Mouse (Mus musculus): ENCODE data around the gene Fbxw7.

Gene Fbxw7

GRCm38 (mm10) chr3:84955011-84955775 lies 140.1 kb downstream of the Fbxw7 start:
- DNase-seq = no peak

- peak; percentile 57 for DNase-seq
Measured at GRCm38 (mm10) chr3:84955857-84956256, 140.8 kb downstream of the Fbxw7 start.

- DNase-seq = no peak
Measured at GRCm38 (mm10) chr3:84965156-84965555, 150.1 kb downstream of the Fbxw7 start.

- DNase-seq = no peak
Measured at GRCm38 (mm10) chr3:84967364-84967763, 152.3 kb downstream of the Fbxw7 start.

- no peak for DNase-seq
Measured at GRCm38 (mm10) chr3:84971561-84971960, 156.5 kb downstream of the Fbxw7 start.

- DNase-seq = no peak
Measured at GRCm38 (mm10) chr3:84972881-84973280, 157.8 kb downstream of the Fbxw7 start.

- no peak for DNase-seq
Measured at GRCm38 (mm10) chr3:84974193-84974592, 159.1 kb downstream of the Fbxw7 start.

GRCm38 (mm10) chr3:84978676-84979075 lies 163.6 kb downstream of the Fbxw7 start:
- DNase-seq = no peak

- no peak for DNase-seq
Measured at GRCm38 (mm10) chr3:84980158-84980557, 165.1 kb downstream of the Fbxw7 start.

- no peak for DNase-seq
Measured at GRCm38 (mm10) chr3:84982688-84983087, 167.6 kb downstream of the Fbxw7 start.

GRCm38 (mm10) chr3:84985121-84985625 lies 170.1 kb downstream of the Fbxw7 start:
- no peak for DNase-seq

GRCm38 (mm10) chr3:84988880-84989279 lies 173.8 kb downstream of the Fbxw7 start:
- no peak for DNase-seq

- no peak for DNase-seq
Measured at GRCm38 (mm10) chr3:85005257-85005656, 190.2 kb downstream of the Fbxw7 start.

GRCm38 (mm10) chr3:85012889-85013288 lies 197.8 kb downstream of the Fbxw7 start:
- no peak for DNase-seq

- no peak for DNase-seq
Measured at GRCm38 (mm10) chr3:85015667-85016066, 200.6 kb downstream of the Fbxw7 start.

GRCm38 (mm10) chr3:85020137-85020536 lies 205.1 kb downstream of the Fbxw7 start:
- DNase-seq = no peak

GRCm38 (mm10) chr3:85021816-85022215 lies 206.7 kb downstream of the Fbxw7 start:
- no peak for DNase-seq

GRCm38 (mm10) chr3:85022800-85023199 lies 207.7 kb downstream of the Fbxw7 start:
- no peak for DNase-seq

GRCm38 (mm10) chr3:85024237-85024636 lies 209.2 kb downstream of the Fbxw7 start:
- no peak for DNase-seq

- no peak for DNase-seq
Measured at GRCm38 (mm10) chr3:85024817-85025705, 210.0 kb downstream of the Fbxw7 start.
